9 mouse cellular contexts compared by ENCODE assay signal in the genomic region with DNA sequence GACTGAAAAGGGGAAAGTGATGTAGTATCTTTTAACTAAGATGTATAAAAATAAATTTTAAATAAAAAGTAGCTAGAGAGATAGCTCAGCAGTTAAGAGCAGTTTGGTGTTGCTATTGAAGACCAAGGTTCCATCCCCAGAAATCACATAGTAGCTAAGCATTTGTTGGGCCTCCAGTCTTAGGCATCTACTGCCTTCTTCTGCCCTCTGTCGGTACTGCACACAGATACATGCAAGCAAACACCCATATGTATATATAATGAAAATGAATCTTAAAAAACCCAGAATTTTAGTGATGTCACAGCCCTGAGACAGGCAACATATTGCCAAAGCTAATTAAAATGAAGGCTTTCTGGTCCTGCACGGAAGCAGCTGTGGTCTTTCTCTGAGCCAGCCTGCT. TPM values are rescaled to one million over a fixed set of nuclear protein-coding genes. Genes with fewer than 3 reads are reported as not detected.
DNase-seq lines count a peak whose midpoint lies in the region.
"Had no signal": no experiment of that assay in that cellular context is flagged by ENCODE, and none has a peak within 500 bp of the region (broad histone marks: within the 10 kb centered on the region; RNA-seq: fewer than 3 reads in every experiment).

No protein-coding gene starts in this region.

- peak; percentile 15 to 35 for DNase-seq in kidney, postnatal 4 days
- DNase-seq in kidney, adult 11 months, result no peak
- DNase-seq in 3T3-L1 (ENCODE audit: low read depth, low spot score) (peak; percentile 53), 416B (ENCODE audit: low read depth) (peak; percentile 69)
- DNase-seq in embryo, embryonic 10.5 days (ENCODE audit: low spot score), result peak; percentile 33
- DNase-seq in urinary bladder, adult 18-20 months (ENCODE audit: low spot score in 2 of 2), result no peak
- DNase-seq in gastrocnemius, adult 18-20 months (ENCODE audit: low spot score), result no peak
- DNase-seq: lung, postnatal 36 days had no signal

RNA-seq across cellular contexts. Expression of a gene that starts 15.9 kb away (rescaled TPM):
- not detected for total RNA-seq in gastrocnemius, adult 18-20 months (2021)
- total RNA-seq: layer of hippocampus, adult 18-20 months had no signal

Comparison
In these comparisons a context has a peak if more than half of its experiments do, and no peak if none do; other contexts are left out.
1. DNase-seq: peak in kidney, postnatal 4 days (2 of 2), 3T3-L1 (single experiment), 416B (single experiment) and embryo, embryonic 10.5 days (single experiment); none in kidney, adult 11 months (single experiment), urinary bladder, adult 18-20 months (0 of 2) and gastrocnemius, adult 18-20 months (single experiment).